Mouse (Mus musculus): ENCODE measurements at regions not wholly inside any gene's neighbourhood (a gene's known extent, or its start where the extent isn't known, plus 50 kb on each side); places are given as distances from the start of the nearest gene placed in this dataset.

- intact Hi-C loops (cut with DNase I; ENCODE audit: low total_unique reads) = no loop called here
- DNase-seq = peak; percentile 37
Observed at GRCm38 (mm10) chr15:45453797-45454196, 5319.6 kb downstream of the 9330182O14Rik start.

- intact Hi-C loops (cut with DNase I; ENCODE audit: low total_unique reads) = no loop called here
- DNase-seq = no peak
Observed at GRCm38 (mm10) chr15:45470425-45470824, 5336.3 kb downstream of the 9330182O14Rik start.

DNA sequence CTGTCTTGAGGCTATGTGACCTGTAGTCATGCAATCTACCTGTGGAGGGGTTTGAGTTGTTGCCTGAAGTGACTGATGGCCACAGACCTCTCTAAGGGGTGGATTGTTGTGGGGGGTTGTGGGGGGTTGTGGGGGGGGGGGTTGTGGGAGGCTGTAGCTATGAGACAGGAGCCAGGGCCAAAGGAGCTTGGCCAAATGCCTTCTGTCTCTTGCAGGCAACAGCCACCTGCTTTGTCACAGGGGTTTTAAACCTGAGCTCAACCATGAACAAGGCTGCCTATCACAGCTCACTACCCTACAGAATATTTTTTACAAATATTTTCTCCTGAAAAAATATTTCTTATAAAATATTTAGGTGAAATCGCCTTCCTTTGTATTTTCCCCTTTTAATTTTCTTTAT is 5339.0 kb downstream of the 9330182O14Rik start:
- no peak for DNase-seq
- intact Hi-C loops (cut with DNase I; ENCODE audit: low total_unique reads) = no loop called here

- DNase-seq = no peak
Observed at GRCm38 (mm10) chr15:45510271-45510670, 5376.1 kb downstream of the 9330182O14Rik start.

More at GRCm38 (mm10) chr15:45510271-45510670, 5376.1 kb downstream of the 9330182O14Rik start:
- intact Hi-C loops (cut with DNase I; ENCODE audit: low total_unique reads) = no loop called here

Data from gastrocnemius, postnatal 14 days (tissue).